ENCODE assay signal across 7 mouse cellular contexts in the genomic region with DNA sequence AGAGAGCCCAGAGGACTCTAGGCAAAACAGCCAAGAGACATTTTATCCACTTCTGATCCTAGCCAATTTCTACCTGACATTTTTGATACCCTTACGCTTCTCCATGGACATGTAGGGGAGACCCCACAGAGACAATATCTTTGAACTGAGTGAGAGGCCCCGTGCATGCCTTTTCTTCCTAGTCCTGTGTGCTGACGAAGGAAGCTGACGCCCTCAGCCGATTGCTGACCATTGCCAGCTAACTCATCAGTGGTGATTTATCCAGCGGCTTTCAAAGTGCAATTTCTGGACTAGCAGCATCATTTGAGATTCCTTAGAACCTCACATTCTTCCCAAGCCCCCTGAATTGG.
DNase-seq lines count a peak whose midpoint lies in the region; ATAC-seq and TF ChIP-seq lines count a peak whose summit lies in the region.

No protein-coding gene starts in this region.

- no peaks in the 10 kb centered on the region for H3K9me3 ChIP-seq in embryonic facial prominence, embryonic 10.5 days
- no peaks in the 10 kb centered on the region for H3K9me3 ChIP-seq in heart, postnatal 0 days (replicated peaks; ENCODE audit: control insufficient read depth, low read length)
- no peaks in the 10 kb centered on the region for H3K9me3 ChIP-seq in liver, postnatal 0 days (ENCODE audit: low read length)

- peaks cover 10% of the 10 kb centered on the region for H3K4me1 ChIP-seq in embryonic facial prominence, embryonic 10.5 days
- H3K4me1 ChIP-seq in heart, postnatal 0 days (ENCODE audit: control insufficient read depth, insufficient read depth), result no peaks in the 10 kb centered on the region
- H3K4me1 ChIP-seq in liver, postnatal 0 days (ENCODE audit: insufficient read depth), result peaks cover 3% of the 10 kb centered on the region; the same call in 1 of the 2 replicates

- TF ChIP-seq EP300 in heart, postnatal 0 days (IDR thresholded peaks at IDR 0.05; ENCODE audit: low read depth), result no peak
- no peak for TF ChIP-seq EP300 in liver, postnatal 0 days (IDR thresholded peaks at IDR 0.05; ENCODE audit: low read depth)

- H3K27ac ChIP-seq in left cerebral cortex, adult 2 months, result peak overlapping the region; percentile 84
- no peak overlapping the region for H3K27ac ChIP-seq in embryonic facial prominence, embryonic 10.5 days (replicated peaks)
- no peak overlapping the region for H3K27ac ChIP-seq in heart, postnatal 0 days (ENCODE audit: low read depth)
- no peak overlapping the region for H3K27ac ChIP-seq in liver, postnatal 0 days (ENCODE audit: low read depth)

- ATAC-seq in heart, postnatal 0 days (ENCODE audit: insufficient read depth, low read depth), result no peak
- no peak for ATAC-seq in liver, postnatal 0 days
- no peak for ATAC-seq in erythroid progenitor cell, adult 5-6 weeks (replicated peaks; ENCODE audit: low FRiP score, poor library complexity, severe bottlenecking)

- no peaks in the 10 kb centered on the region for H3K27me3 ChIP-seq in embryonic facial prominence, embryonic 10.5 days (replicated peaks; ENCODE audit: low read depth, poor library complexity, severe bottlenecking)
- H3K27me3 ChIP-seq in heart, postnatal 0 days (ENCODE audit: control insufficient read depth, insufficient read depth, low read length), result no peaks in the 10 kb centered on the region
- H3K27me3 ChIP-seq in liver, postnatal 0 days (ENCODE audit: insufficient read depth, low read length), result no peaks in the 10 kb centered on the region

- H3K36me3 ChIP-seq in embryonic facial prominence, embryonic 10.5 days (replicated peaks), result no peaks in the 10 kb centered on the region
- H3K36me3 ChIP-seq in heart, postnatal 0 days (replicated peaks; ENCODE audit: control insufficient read depth, insufficient read depth, low read length), result no peaks in the 10 kb centered on the region
- H3K36me3 ChIP-seq in liver, postnatal 0 days (replicated peaks; ENCODE audit: insufficient read depth, low read length), result no peaks in the 10 kb centered on the region

- peak overlapping the region; percentile 54 for H3K4me2 ChIP-seq in heart, postnatal 0 days (ENCODE audit: low read depth, low read length)
- peak overlapping the region; percentile 47 for H3K4me2 ChIP-seq in liver, postnatal 0 days (ENCODE audit: low read depth, low read length)

- 66% methylated on average over 6 of the region's 6 CpGs for WGBS in embryonic facial prominence, embryonic 10.5 days
- 47% methylated on average over 6 of the region's 6 CpGs for WGBS in heart, postnatal 0 days
- 59% methylated on average over 6 of the region's 6 CpGs for WGBS in liver, postnatal 0 days (ENCODE audit: insufficient replicate concordance)

- H3K4me3 ChIP-seq in left cerebral cortex, adult 2 months, result peak overlapping the region; percentile 39
- H3K4me3 ChIP-seq in embryonic facial prominence, embryonic 10.5 days, result peak overlapping the region; percentile 30; the same call in 1 of the 2 replicates
- peak overlapping the region; percentile 22 for H3K4me3 ChIP-seq in heart, postnatal 0 days (ENCODE audit: low read depth, low read length)
- no peak overlapping the region for H3K4me3 ChIP-seq in liver, postnatal 0 days (ENCODE audit: low read depth, low read length)

- no peak overlapping the region for H3K9ac ChIP-seq in heart, postnatal 0 days (replicated peaks; ENCODE audit: low read depth, low read length)
- no peak overlapping the region for H3K9ac ChIP-seq in liver, postnatal 0 days (replicated peaks)

- DNase-seq in left cerebral cortex, adult 2 months (ENCODE audit: extremely low spot score in 1 of 2, low spot score in 2 of 2), result peak in 1 of 2 experiments; percentile 31
- no peak for DNase-seq in left cerebral cortex, adult 11 months (ENCODE audit: low spot score)
- peak; percentile 12 for DNase-seq in embryonic facial prominence, embryonic 10.5 days (ENCODE audit: low spot score)
- peak; percentile 18 for DNase-seq in heart, postnatal 0 days (ENCODE audit: low spot score)
- DNase-seq in liver, postnatal 0 days, result no peak
- no peak for DNase-seq in left cerebral cortex, postnatal 10 days (ENCODE audit: extremely low spot score in 1 of 2, low spot score in 2 of 2)

- TF ChIP-seq CTCF in left cerebral cortex, adult 2 months (IDR thresholded peaks at IDR 0.05), result no peak
- TF ChIP-seq CTCF in heart, postnatal 0 days (IDR thresholded peaks at IDR 0.05; ENCODE audit: low read depth), result no peak
- TF ChIP-seq CTCF in liver, postnatal 0 days (IDR thresholded peaks at IDR 0.05; ENCODE audit: low read depth), result no peak

- intact Hi-C loops in left cerebral cortex, adult 2 months (cut with DNase I), result loop anchor here (1.0 to 10.0 kb wide), 8 partner anchors 504 to 1726 kb away; a partner anchor contains a TSS
- intact Hi-C loops in left cerebral cortex, postnatal 10 days (cut with DNase I), result loop anchor here (2.0 kb wide), 2 partner anchors 820 to 1450 kb away; a partner anchor contains a TSS

Comparison
In these comparisons a context has a peak if more than half of its experiments do, and no peak if none do; other contexts are left out.
1. DNase-seq: peak in embryonic facial prominence, embryonic 10.5 days (single experiment) and heart, postnatal 0 days (single experiment); none in left cerebral cortex, adult 11 months (single experiment), liver, postnatal 0 days (single experiment) and left cerebral cortex, postnatal 10 days (0 of 2).